In the genomic region with DNA sequence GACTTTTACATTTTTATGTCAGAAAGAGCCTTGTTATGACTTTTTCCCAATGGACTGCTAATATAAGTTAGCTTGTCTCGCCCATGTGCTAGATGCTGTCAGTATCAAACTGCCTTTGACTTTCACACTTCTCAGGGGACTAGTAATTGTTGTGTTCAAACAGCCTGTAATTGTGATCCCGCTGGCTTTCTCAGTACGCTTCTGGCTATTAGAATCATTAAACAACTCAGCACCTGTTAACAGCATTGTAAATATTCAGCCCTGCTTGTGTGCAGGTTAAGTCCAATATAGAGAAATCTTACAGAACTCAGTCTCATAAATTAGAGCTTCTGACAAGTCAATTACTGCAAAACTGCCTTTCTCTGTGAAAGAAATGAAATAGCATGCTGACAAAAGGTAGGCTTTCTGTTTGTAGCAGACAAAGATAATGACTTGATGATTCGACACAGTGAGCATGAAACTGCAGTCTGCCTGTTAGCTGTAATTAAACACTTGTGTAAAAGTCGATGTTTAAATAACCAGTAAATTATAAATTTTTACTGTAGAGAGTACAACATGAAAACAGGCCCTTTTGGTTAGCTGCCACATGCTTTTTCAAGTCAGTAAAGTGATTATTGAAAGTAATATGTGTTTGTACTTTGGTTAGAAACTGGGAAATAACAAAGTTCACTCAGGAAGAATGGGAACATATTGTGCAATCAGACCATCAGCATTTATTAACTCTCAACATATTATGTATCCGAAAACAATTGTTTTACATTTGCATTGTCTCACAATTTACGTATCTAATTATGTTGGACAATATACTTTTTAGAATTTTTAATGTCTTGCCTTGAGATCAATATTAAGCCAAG, we compare ENCODE assay signal across 13 mouse cellular contexts.
DNase-seq lines count a peak whose midpoint lies in the region; ATAC-seq and TF ChIP-seq lines count a peak whose summit lies in the region.
"Had no signal": no experiment of that assay in that cellular context is flagged by ENCODE, and none has a peak within 500 bp of the region (broad histone marks: within the 10 kb centered on the region; RNA-seq: fewer than 3 reads in every experiment).

No protein-coding gene starts in this region.

- WGBS in kidney, embryonic 15.5 days = 44% methylated on average over 7 of the region's 7 CpGs
- 56% methylated on average over 7 of the region's 7 CpGs for WGBS in hindbrain, embryonic 12.5 days
- 44% methylated on average over 7 of the region's 7 CpGs for WGBS in midbrain, embryonic 15.5 days
- WGBS in thymus, adult 2 months = 80% methylated on average over 7 of the region's 7 CpGs

- H3K36me3 ChIP-seq in kidney, embryonic 15.5 days = no peaks in the 10 kb centered on the region
- no peaks in the 10 kb centered on the region for H3K36me3 ChIP-seq in hindbrain, embryonic 12.5 days
- H3K36me3 ChIP-seq in midbrain, embryonic 15.5 days (replicated peaks) = no peaks in the 10 kb centered on the region
- peaks cover 5% of the 10 kb centered on the region; the same call in 1 of the 2 replicates for H3K36me3 ChIP-seq in thymus, adult 2 months (ENCODE audit: control insufficient read depth, insufficient read depth, low read length)

- peak overlapping the region; percentile 27; the same call in 1 of the 2 replicates for H3K27ac ChIP-seq in kidney, embryonic 15.5 days
- H3K27ac ChIP-seq in hindbrain, embryonic 12.5 days = no peak overlapping the region
- H3K27ac ChIP-seq in midbrain, embryonic 15.5 days = no peak overlapping the region
- no peak overlapping the region for H3K27ac ChIP-seq in thymus, adult 2 months (ENCODE audit: control insufficient read depth, insufficient read depth, low read length)
- H3K27ac ChIP-seq: heart, embryonic 13.5 days had no signal

- no peak for TF ChIP-seq POLR2A in thymus, adult 2 months (IDR thresholded peaks at IDR 0.05; ENCODE audit: control insufficient read depth, extremely low read depth, insufficient read depth, low read length, poor library complexity)

- 0 out of 2 replicates have a peak, but pooled peaks cover 3% of the 10 kb centered on the region for H3K4me1 ChIP-seq in kidney, embryonic 15.5 days
- peaks cover 4% of the 10 kb centered on the region; the same call in 1 of the 2 replicates for H3K4me1 ChIP-seq in hindbrain, embryonic 12.5 days
- 0 out of 2 replicates have a peak, but pooled peaks cover 4% of the 10 kb centered on the region for H3K4me1 ChIP-seq in midbrain, embryonic 15.5 days
- H3K4me1 ChIP-seq in thymus, adult 2 months (replicated peaks; ENCODE audit: control insufficient read depth, insufficient read depth, low read length) = no peaks in the 10 kb centered on the region
- H3K4me1 ChIP-seq: heart, embryonic 13.5 days had no signal

- TF ChIP-seq CTCF in thymus, adult 2 months (IDR thresholded peaks at IDR 0.05; ENCODE audit: borderline replicate concordance, control insufficient read depth, extremely low read depth, insufficient read depth, low read length, poor library complexity) = no peak

- no peak overlapping the region for H3K4me2 ChIP-seq in kidney, embryonic 15.5 days
- no peak overlapping the region for H3K4me2 ChIP-seq in hindbrain, embryonic 12.5 days (replicated peaks)
- H3K4me2 ChIP-seq in midbrain, embryonic 15.5 days = no peak overlapping the region
- H3K4me2 ChIP-seq: heart, embryonic 13.5 days had no signal

- ATAC-seq in kidney, embryonic 15.5 days (replicated peaks; ENCODE audit: low FRiP score) = no peak
- ATAC-seq in hindbrain, embryonic 12.5 days (ENCODE audit: low FRiP score) = peak; percentile 66; the same call in 1 of the 2 replicates
- peak; percentile 42; the same call in 1 of the 2 replicates for ATAC-seq in midbrain, embryonic 15.5 days (replicated peaks)

- H3K4me3 ChIP-seq in kidney, embryonic 15.5 days (replicated peaks) = no peak overlapping the region
- no peak overlapping the region for H3K4me3 ChIP-seq in hindbrain, embryonic 12.5 days
- H3K4me3 ChIP-seq in midbrain, embryonic 15.5 days = no peak overlapping the region
- H3K4me3 ChIP-seq in thymus, adult 2 months (ENCODE audit: control insufficient read depth, insufficient read depth, low read length) = no peak overlapping the region
- H3K4me3 ChIP-seq: heart, embryonic 13.5 days; layer of hippocampus, adult 2 months had no signal

- no peaks in the 10 kb centered on the region for H3K9me3 ChIP-seq in kidney, embryonic 15.5 days (replicated peaks)
- no peaks in the 10 kb centered on the region for H3K9me3 ChIP-seq in hindbrain, embryonic 12.5 days (replicated peaks)
- no peaks in the 10 kb centered on the region for H3K9me3 ChIP-seq in midbrain, embryonic 15.5 days
- H3K9me3 ChIP-seq: heart, embryonic 13.5 days had no signal

- no peak overlapping the region for H3K9ac ChIP-seq in kidney, embryonic 15.5 days
- no peak overlapping the region for H3K9ac ChIP-seq in hindbrain, embryonic 12.5 days
- H3K9ac ChIP-seq in midbrain, embryonic 15.5 days = no peak overlapping the region
- H3K9ac ChIP-seq: heart, embryonic 13.5 days had no signal

- no peaks in the 10 kb centered on the region for H3K27me3 ChIP-seq in kidney, embryonic 15.5 days
- H3K27me3 ChIP-seq in hindbrain, embryonic 12.5 days = no peaks in the 10 kb centered on the region
- no peaks in the 10 kb centered on the region for H3K27me3 ChIP-seq in midbrain, embryonic 15.5 days (replicated peaks)
- H3K27me3 ChIP-seq in thymus, adult 2 months (ENCODE audit: control insufficient read depth, insufficient read depth, low read length) = no peaks in the 10 kb centered on the region
- H3K27me3 ChIP-seq: heart, embryonic 13.5 days had no signal

- DNase-seq in kidney, adult 18-20 months = no peak
- peak; percentile 31 for DNase-seq in adipocyte (ENCODE audit: low spot score)
- DNase-seq in cerebellum, postnatal 4 days (ENCODE audit: low spot score in 2 of 2) = no peak
- DNase-seq in thymus, adult 2 months = no peak
- no peak for DNase-seq in right cerebral cortex, postnatal 25 days
- DNase-seq: cerebellum, adult 11-12 months; lung, adult 2 months; thymus, postnatal 25 days had no signal
